Mouse (Mus musculus) bone marrow macrophage, adult 2 months (primary cell): Measurements from ENCODE around the gene Kif1b. TPM values are rescaled to one million over a fixed set of nuclear protein-coding genes. Genes with fewer than 3 reads are reported as not detected.
"Not testable (repeated sequence)": the region's sequence is repeated elsewhere in the genome, so short reads cannot be mapped to it uniquely, and the experiment has no call there.

Source experiments
- H3K27ac ChIP-seq: 2 replicates; pipeline ENCODE4 v1.5.1; 2012; ENCODE audit warnings: low read depth, low read length; ENCODE audit not compliant: insufficient read depth
- H3K4me1 ChIP-seq: 2 replicates; pipeline ENCODE4 v1.6.1; 2012; ENCODE audit warnings: low read length; ENCODE audit not compliant: control insufficient read depth, insufficient read depth
- H3K4me3 ChIP-seq: 2 replicates; pipeline ENCODE4 v1.5.1; 2012; ENCODE audit warnings: mild to moderate bottlenecking, low read length, moderate library complexity; ENCODE audit not compliant: insufficient read depth
- CTCF ChIP-seq: IDR thresholded peaks from 2 replicates; pipeline ENCODE4 v1.5.1; 2012; ENCODE audit warnings: low read depth, mild to moderate bottlenecking, low read length, moderate library complexity
- POLR2A ChIP-seq: IDR thresholded peaks from 2 replicates; pipeline ENCODE4 v1.6.1; 2012; ENCODE audit warnings: mild to moderate bottlenecking, low read depth, low read length, borderline replicate concordance
- polyA plus RNA-seq: library from polyadenylated mRNA; stranded (reverse); fragments of >200 nt; gene quantifications from 2 replicates; pipeline ENCODE4 v1.2.4, GENCODE M21; 2012; ENCODE audit not compliant: missing spikeins, insufficient read depth, insufficient read length

Gene Kif1b
- polyA plus RNA-seq, 1 experiment: 26.4 TPM

GRCm38 (mm10) chr4:149213466-149213865, 94.0 kb downstream of the Kif1b start:
- no peak overlapping the region for H3K4me3 ChIP-seq
- no peak overlapping the region for H3K27ac ChIP-seq
- 0 out of 2 replicates have a peak, but pooled peaks cover 2% of the 10 kb centered on the region for H3K4me1 ChIP-seq
- no peak for TF ChIP-seq CTCF
- TF ChIP-seq POLR2A: no peak

GRCm38 (mm10) chr4:149211441-149211840, 96.1 kb downstream of the Kif1b start:
- H3K4me1 ChIP-seq, H3K27ac ChIP-seq, H3K4me3 ChIP-seq: not testable (repeated sequence)

GRCm38 (mm10) chr4:149202467-149202866, 105.0 kb downstream of the Kif1b start:
- no peak for TF ChIP-seq POLR2A
- no peak for TF ChIP-seq CTCF
- Histone ChIP-seq H3K27ac (no peak overlapping the region), H3K4me3 (no peak overlapping the region), H3K4me1 (no peaks in the 10 kb centered on the region)

GRCm38 (mm10) chr4:149201110-149201509, 106.4 kb downstream of the Kif1b start:
- Histone ChIP-seq H3K4me3 (no peak overlapping the region), H3K4me1 (no peaks in the 10 kb centered on the region), H3K27ac (no peak overlapping the region)
- TF ChIP-seq CTCF (no peak), POLR2A (no peak)

GRCm38 (mm10) chr4:149197180-149197579, 110.3 kb downstream of the Kif1b start:
- Histone ChIP-seq H3K4me1 (no peaks in the 10 kb centered on the region), H3K27ac (no peak overlapping the region), H3K4me3 (no peak overlapping the region)
- TF ChIP-seq CTCF (no peak), POLR2A (no peak)

- H3K4me3 ChIP-seq: no peak overlapping the region
- H3K27ac ChIP-seq: no peak overlapping the region
- TF ChIP-seq CTCF (no peak), POLR2A (no peak)
- H3K4me1 ChIP-seq: 0 out of 2 replicates have a peak, but pooled peaks cover 2% of the 10 kb centered on the region
Observed at GRCm38 (mm10) chr4:149191103-149191502, 116.4 kb downstream of the Kif1b start.

- Histone ChIP-seq H3K4me3 (no peak overlapping the region), H3K4me1 (0 out of 2 replicates have a peak, but pooled peaks cover 2% of the 10 kb centered on the region), H3K27ac (no peak overlapping the region)
- TF ChIP-seq CTCF (no peak), POLR2A (no peak)
Observed at GRCm38 (mm10) chr4:149188563-149188962, 118.9 kb downstream of the Kif1b start.

- H3K4me3 ChIP-seq: no peak overlapping the region
Observed at GRCm38 (mm10) chr4:149182755-149183154, 124.7 kb downstream of the Kif1b start.

GRCm38 (mm10) chr4:149182192-149182591, 125.3 kb downstream of the Kif1b start:
- Histone ChIP-seq H3K27ac (no peak overlapping the region), H3K4me3 (no peak overlapping the region), H3K4me1 (peaks cover 13% of the 10 kb centered on the region)
- TF ChIP-seq CTCF: no peak
- no peak for TF ChIP-seq POLR2A

More at GRCm38 (mm10) chr4:149182755-149183154, 124.7 kb downstream of the Kif1b start:
- TF ChIP-seq CTCF: peak; percentile 51
- no peak for TF ChIP-seq POLR2A
- H3K4me1 ChIP-seq: peaks cover 13% of the 10 kb centered on the region
- H3K27ac ChIP-seq: no peak overlapping the region

- H3K27ac ChIP-seq: no peak overlapping the region
- TF ChIP-seq POLR2A (no peak), CTCF (no peak)
- no peak overlapping the region for H3K4me3 ChIP-seq
- H3K4me1 ChIP-seq: peaks cover 15% of the 10 kb centered on the region
Observed at GRCm38 (mm10) chr4:149179573-149179972, 127.9 kb downstream of the Kif1b start.

- H3K27ac ChIP-seq: no peak overlapping the region
- no peak overlapping the region for H3K4me3 ChIP-seq
- TF ChIP-seq CTCF (no peak), POLR2A (no peak)
- peaks cover 16% of the 10 kb centered on the region for H3K4me1 ChIP-seq
Observed at GRCm38 (mm10) chr4:149179160-149179559, 128.3 kb downstream of the Kif1b start.
